Mouse (Mus musculus): ENCODE data around the gene Sprr2j-ps.

The Sprr2j-ps gene

DNA sequence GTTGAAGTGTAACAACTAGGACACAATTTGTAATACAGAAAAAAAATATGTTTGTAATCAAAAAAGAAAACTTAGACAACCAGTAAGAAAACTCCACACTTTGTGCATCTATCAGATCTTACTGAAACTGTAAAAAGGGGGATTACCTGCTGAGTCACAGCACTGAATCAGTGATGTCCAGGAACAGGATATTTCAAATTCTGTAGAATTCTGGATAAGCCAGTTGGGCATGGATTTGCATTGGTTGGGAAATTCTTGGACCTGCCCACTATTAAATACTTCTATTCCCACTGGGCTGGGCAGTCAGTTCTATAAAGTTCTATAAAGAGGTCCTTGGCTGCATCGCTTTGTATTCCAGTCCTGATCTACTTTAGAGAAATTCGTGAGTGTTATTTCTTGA lies at the start of gene Sprr2j-ps:
Gene Sprr2j-ps (plus strand): TSS at position 301 of the 400 bp plus-strand sequence.
- DNase-seq (ENCODE audit: low spot score): no peak

DNA sequence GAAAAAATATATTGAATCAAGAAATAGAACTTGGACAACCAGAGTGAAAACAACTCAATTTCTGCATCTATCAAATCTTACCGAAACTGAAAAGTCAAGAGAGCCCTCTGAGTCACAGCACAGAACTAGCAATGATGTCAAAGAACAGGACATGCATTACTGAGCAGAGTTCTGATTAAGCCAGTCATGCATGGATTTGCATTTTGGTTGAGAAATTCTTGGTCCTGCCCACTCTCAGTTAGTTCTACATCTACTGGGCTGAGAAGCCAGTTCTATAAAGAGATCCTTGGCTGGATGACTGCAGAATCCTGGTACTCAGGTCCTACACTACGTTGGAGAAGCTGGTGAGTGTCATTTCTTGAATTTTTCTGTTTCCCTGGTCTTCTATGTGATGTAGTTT lies 44.3 kb upstream of the Sprr2j-ps start:
- no peak for DNase-seq (ENCODE audit: low spot score)

DNA sequence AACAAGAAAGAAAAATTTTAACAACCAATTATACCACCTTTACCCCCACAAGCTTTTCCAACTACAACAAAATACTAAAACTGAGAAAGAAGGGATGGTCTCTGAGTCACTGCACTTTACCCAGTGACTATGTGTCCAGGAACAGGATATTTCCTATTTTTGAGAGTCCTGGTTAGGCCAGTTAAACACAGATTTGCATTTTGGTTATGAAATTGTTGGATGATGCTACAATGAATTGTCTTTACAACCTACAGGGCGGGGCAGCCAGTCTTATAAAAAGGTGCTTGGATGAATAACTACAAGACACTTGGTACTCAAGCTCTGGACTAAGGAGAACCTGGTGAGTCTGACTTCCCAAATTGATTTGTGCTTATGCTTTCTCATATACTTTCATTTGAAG lies 32.5 kb upstream of the Sprr2j-ps start, which contains the start of gene Sprr2h:
Gene Sprr2h (plus strand): TSS at position 301 of the 400 bp plus-strand sequence.
- no peak for DNase-seq (ENCODE audit: low spot score)

DNA sequence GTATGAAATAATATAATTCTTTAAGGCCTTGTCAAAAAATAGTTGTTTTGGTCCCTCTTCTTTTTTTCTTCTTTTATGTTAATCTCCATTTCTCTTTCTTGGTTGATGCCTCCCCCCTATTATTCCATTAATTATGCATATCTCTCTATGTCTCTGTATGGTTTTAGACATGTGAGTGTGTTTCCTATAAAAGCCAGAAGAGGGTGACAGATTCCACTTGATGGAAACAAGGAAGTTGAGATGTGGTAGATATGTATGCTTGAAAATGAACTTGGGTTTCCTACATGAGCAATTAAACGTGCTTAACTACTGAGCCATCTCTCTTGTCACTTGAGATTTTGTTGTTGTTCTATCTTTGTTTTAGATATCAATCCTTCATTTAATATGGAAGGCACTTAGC lies 23.6 kb upstream of the Sprr2j-ps start:
- no peak for DNase-seq (ENCODE audit: low spot score)

DNA sequence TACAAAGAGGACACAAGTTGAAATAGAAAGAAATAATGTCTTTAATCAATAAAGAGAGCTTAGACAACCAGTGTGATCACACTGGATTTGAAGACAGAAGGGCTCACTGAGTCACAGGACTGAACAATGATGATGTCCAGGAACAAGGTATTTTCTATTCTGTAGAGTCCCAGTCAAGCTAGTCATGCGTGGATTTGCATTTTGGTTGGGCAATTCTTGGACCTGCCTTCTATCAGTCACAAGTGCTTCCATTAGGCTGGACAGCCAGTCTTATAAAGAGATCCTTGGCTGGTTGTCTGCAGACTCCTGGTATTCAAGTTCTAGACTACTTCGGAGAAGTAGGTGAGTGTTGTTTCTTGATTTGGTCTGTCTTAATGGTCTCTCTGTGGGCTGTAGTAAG lies 10.2 kb upstream of the Sprr2j-ps start, which contains the start of gene Sprr2i:
Gene Sprr2i (plus strand): TSS at position 301 of the 400 bp plus-strand sequence.
- no peak for DNase-seq (ENCODE audit: low spot score)

DNA sequence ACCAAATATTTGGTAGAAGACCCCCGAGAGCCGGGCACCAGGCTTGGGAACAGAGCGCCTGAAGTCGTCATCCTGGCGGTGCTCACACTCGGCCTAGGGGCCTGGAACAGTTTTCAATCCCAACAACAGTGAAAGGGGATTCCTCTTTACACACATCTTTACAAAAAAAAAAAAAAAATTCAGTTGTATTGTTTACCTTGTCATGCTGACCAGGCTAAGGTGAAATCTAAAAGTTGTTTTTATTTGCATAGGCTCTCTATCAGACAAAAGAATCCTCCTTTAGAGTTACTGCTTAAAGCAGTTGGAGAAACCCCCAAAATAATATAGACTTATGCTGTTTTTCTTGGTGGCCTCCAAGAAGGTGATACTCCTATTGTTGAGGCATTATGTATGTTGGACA lies 11.4 kb downstream of the Sprr2j-ps start, which contains the start of gene Gm9774:
Gene Gm9774 (minus strand): TSS at position 101 of the 400 bp plus-strand sequence.
- no peak for DNase-seq (ENCODE audit: low spot score)

DNA sequence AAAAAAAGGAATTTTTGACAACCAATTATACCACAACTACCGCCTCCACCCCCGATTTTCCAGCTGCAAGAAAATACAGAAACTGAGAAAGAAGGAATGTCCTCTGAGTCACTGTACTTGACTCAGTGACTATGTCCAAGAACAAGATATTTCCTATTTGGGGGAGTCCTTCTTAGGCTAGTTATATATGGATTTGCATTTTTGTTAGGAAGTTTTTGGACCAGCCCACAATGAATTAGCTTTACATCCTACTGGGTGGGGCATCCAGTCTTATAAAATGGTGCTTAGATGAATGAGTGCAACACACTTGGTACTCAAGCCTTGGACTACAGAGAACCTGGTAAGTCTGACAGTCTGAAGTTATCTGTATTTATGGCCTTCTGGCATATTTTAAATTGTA lies 14.4 kb downstream of the Sprr2j-ps start, which contains the start of gene Sprr2k:
Gene Sprr2k (plus strand): TSS at position 301 of the 400 bp plus-strand sequence.
- DNase-seq (ENCODE audit: low spot score): no peak

DNA sequence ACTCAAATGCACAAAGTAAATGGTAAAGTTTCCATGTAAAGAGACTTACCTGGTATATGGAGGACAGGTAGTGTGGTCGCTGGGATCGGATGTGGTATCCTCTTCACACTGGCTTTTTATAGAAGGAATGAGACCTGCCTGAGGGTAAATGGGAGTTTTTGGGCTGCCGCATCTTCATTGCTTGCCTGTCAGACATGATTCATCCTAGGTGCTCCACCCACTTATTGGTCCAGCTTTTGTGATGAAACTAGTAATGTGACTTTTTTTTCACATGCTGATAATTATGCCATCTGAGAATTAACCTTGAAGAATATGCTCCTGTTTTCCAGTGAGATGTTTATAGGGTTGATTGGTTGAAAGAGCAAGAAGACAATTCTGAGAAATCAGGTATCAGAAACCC lies 20.8 kb downstream of the Sprr2j-ps start, which contains the start of gene Sprr1b:
Gene Sprr1b (minus strand): TSS at position 101 of the 400 bp plus-strand sequence.
- no peak for DNase-seq (ENCODE audit: low spot score)

DNA sequence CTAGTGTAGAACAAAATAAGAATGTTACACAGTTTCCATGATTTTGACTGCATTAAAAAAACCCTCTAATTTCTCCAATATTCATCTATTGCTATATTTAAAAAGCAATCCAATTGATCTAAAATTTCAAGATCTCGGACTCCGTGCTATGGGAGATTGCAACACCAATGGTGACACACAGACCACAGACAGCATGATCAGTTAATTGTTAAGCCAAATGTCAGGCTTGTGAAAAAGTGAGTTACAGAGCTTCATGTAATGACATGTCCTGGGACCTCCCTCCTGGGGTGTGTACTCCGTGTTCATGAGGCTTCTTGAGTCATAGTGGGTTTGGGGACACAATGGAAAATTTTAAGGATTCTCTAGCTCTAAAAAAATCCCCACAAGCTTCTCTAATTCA lies 22.3 kb downstream of the Sprr2j-ps start:
- no peak for DNase-seq (ENCODE audit: low spot score)

DNA sequence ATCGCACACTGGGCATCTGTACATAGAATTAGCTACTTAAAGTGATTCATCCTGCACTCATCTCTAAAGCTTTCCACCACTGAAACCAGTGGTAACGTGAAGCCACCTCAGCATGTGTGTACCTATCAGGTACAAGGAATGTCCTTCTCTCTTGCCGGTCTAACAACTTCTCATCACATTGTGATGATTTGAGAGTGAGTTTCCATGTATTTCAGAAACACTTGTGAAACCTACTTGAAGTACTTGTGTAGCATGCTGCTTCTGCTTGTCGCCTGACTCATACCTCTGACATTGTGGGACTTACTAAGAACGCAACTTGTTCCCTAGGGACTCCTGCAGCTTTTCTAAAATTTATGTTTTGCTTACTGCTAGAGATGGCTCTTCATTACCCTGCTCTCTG lies 37.3 kb downstream of the Sprr2j-ps start:
- no peak for DNase-seq (ENCODE audit: low spot score)

DNA sequence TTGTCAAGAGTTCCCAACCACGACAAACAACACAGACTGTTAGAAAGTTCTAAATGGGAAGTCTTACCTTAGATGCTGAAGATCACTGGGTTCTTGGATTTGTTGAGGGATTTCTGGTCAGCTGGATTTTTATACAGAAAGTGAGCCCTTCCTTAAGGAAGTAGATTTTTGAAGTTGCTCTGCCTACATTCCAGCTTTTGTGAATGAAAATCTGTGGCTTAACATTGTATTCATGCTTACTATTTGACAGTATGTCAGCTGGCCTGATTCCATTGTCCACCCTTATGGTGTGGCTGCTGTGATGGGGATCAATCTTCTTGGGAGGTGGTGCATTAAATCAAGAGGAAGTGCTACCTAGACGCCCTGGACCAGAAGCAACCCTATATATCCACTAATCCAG lies 40.7 kb downstream of the Sprr2j-ps start, which contains the start of gene Sprr3:
Gene Sprr3 (minus strand): TSS at position 101 of the 400 bp plus-strand sequence.
- no peak for DNase-seq (ENCODE audit: low spot score)

DNA sequence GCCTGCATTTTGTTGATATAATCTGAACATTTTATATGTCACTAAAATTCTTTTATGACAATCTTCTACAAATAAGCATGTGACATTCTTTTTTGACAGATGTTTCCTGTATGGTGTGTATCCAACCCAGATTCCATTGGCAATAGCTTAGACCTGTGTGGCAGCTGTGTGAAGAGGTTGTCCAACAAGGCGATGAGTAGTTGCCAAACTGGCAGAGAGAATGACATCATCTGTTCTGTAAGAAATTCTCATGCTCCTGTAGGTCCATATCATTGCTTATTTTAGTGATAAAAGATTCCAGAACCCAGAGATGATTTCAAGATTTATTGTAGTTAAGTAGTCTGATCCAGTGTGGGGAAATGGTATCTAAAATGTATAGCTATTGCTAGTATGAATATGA lies 48.7 kb downstream of the Sprr2j-ps start:
- no peak for DNase-seq (ENCODE audit: low spot score)

DNA sequence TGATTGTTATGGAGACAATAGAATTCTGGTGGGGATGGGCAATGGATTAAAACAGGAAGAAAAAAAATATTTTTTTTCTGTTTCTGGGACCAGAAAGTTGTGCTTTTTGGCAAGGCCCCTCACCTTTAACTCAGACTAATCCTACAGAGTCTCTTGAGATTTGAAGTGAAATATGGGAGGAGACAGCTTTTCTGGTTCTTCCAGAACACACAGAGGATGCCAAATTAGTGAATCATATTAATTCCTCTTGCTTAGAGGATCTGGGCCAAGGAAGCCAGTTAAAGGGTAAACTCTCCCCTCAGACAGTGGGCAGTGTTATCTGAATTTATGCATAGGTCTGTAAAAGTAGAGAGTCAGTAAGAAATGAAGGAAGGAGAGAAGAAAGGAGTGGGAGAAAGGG lies 49.5 kb downstream of the Sprr2j-ps start:
- DNase-seq (ENCODE audit: low spot score): no peak

Data from urinary bladder, postnatal 25 days (tissue).